Mouse (Mus musculus): ENCODE data around the gene Aurkaip1. TPM values are rescaled to one million over a fixed set of nuclear protein-coding genes. Genes with fewer than 3 reads are reported as not detected.
"Not testable (repeated sequence)": the region's sequence is repeated elsewhere in the genome, so short reads cannot be mapped to it uniquely, and the experiment has no call there.

The Aurkaip1 gene
- total RNA-seq (2021) = 10 to 100 TPM; 79.5 to 82.6 TPM
- long read RNA-seq, experiment 1, transcript Aurkaip1-201 (4 exons, 1,159 nt) = major isoform, 82 of 101 reads
- long read RNA-seq, experiment 1, partial matches to known transcripts = 3 of 101 reads
- long read RNA-seq, experiment 1, other reads (novel, unspliced or antisense) = 11 of 101 reads
- long read RNA-seq, experiment 2, transcript Aurkaip1-201 (4 exons, 1,159 nt) = major isoform, 67 of 85 reads
- long read RNA-seq, experiment 2, partial matches to known transcripts = 1 of 85 reads
- long read RNA-seq, experiment 2, other reads (novel, unspliced or antisense) = 12 of 85 reads

- DNase-seq (ENCODE audit: low spot score) = peak; percentile 96
These were observed at the start of gene Aurkaip1 for GRCm38 (mm10) chr4:155831205-155831766. TSS of gene Aurkaip1 (plus strand) at chr4:155831272.

DNA sequence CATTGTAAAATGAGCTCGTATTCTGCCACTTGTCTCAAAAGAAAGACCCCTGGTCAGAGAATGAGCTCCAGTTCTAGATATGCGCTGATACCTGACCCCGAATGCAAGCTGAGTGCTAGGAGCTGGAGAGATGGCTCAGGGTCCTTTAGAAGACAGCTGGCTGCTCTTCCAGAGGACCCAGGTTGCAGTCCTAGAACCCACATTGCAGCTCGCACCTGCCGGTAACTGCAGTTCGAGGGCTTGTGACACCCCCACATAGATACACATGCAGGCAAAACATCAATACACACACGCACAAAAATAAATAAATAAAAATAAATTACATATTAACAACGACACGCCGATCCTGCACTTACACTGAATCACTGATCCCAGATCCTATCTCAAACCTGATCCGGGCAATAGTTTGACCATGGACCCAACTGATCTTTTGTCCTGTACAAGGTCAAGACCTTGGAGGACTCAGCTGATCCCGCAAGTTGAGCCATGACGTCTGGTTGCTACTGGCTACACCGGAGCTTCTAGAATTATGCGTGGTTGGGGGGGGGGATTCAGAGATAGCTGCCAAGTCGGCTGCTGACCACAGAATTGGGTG is 47.5 kb upstream of the Aurkaip1 start:
- DNase-seq (ENCODE audit: low spot score) = no peak

DNA sequence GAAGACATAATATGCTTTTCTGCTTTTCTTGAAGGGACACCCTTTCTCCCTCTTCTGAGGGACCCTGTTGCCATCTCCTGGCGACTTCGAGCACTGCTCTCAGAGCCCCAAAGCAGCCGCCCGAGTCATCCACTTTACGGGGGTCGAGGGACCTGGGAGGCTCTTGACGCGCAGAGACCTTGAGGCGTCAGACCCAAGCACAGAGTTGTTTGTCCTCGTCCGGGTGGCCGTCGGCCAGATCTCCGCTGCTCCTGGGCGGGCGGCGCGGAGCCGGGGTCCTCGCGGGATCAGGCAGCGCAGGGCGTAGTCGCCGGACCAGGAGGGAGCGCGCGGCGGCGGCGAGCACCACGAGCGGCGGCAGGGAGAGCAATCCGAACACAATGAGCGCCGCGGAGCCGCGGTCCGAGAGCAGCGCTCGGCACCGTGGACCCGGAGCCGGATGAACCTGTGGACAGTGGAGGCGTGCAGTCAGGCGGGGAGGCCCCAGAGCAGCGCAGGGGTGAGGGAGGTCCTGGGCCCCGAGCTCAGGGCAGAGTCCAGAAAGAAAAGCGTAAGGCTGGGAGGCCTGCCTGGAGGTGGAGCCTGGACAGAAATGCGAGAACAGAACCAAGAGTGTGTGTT is 46.9 kb upstream of the Aurkaip1 start:
- peak; percentile 89 for DNase-seq (ENCODE audit: low spot score)

GRCm38 (mm10) chr4:155785246-155785645 is 45.8 kb upstream of the Aurkaip1 start:
- DNase-seq (ENCODE audit: low spot score) = no peak

DNA sequence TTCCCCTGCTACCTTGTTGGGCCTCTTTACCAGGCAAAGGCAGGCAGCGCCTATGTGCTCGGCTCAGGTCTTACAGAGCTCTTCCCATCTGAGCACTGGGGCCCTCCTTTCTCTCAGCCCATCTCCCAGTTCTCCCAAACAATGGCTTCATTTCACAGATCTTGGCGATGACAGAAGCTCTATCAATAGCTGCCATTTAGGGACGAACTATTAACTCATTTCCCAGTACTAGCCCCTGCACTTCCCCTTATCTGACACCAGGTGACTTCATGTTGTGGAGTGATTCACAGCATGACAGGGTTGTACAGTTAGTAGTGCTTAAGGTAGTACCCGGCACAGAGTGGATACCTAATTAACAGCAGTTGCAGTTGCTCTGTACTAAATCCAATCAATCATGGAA is 45.3 kb upstream of the Aurkaip1 start, which contains the start of gene Tmem88b:
Gene Tmem88b (minus strand): TSS at position 56 of the 400 bp plus-strand sequence.
- no peak for DNase-seq (ENCODE audit: low spot score)

DNA sequence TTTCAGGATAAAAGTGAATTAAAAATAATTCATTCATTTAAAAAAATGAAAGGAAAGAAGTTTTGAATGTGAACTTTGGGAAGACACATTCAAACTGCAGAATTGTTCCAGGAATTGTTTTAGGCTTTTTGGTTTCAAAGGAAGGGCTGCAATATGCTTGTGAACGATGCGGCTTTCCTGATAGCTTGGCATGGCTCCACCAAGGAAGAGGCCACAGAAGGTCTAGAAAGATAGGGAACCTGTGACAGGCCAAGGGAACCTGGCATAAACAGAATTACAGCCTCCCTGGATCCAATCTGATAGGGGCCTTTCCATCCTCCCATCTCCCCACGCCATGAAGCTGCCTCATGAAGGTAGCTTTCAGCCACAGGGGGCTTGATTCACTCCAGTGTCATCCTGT is 42.8 kb upstream of the Aurkaip1 start:
- DNase-seq (ENCODE audit: low spot score) = no peak

DNA sequence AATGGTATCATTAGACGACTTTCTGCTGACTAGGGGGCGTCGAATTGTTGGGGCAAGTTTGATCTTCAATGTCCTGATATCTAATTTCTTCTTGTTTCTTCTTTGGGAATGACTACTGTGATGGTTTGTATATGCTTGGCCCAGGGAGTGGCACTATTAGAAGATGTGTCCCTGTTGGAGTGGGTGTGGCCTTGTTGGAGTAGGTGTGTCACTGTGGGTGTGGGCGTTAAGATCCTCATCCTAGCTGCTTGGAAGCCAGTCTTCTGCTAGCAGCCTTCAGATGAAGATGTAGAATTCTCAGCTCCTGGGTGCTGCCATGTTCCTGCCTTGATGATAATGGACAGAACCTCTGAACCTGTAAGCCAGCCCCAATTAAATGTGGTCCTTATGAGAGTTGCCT is 42.2 kb upstream of the Aurkaip1 start:
- not testable (repeated sequence) for DNase-seq (ENCODE audit: low spot score)

GRCm38 (mm10) chr4:155790021-155790489 is 41.0 kb upstream of the Aurkaip1 start, which contains the start of gene Ankrd65:
TSS of gene Ankrd65 (plus strand) at chr4:155790439.
- DNase-seq (ENCODE audit: low spot score) = no peak

DNA sequence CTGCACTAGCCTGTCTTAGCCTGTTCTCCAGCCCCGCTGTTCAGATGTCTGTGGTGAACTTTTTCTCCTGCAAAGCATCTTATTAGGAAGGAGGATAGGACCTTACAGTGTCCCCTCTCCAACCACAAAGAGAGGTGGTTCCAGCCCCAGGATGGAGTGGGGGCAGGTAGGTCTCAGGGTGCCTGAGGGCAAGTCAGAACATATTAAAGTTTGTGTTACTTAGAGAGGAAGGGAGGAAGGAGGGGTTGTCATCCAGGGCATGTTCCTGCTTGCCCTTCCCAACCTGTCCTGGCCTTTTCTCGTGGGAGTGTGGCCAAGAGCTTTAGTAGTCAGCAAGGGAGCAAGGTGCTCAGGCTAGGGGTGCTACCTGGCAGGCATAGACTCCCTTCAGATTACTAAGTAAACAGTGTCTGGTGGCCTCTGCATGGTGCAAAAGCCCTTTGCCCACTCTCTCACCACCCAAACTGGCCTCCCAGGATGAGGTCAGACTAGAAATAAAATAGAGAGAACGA is 40.4 kb upstream of the Aurkaip1 start:
- DNase-seq (ENCODE audit: low spot score) = no peak

DNA sequence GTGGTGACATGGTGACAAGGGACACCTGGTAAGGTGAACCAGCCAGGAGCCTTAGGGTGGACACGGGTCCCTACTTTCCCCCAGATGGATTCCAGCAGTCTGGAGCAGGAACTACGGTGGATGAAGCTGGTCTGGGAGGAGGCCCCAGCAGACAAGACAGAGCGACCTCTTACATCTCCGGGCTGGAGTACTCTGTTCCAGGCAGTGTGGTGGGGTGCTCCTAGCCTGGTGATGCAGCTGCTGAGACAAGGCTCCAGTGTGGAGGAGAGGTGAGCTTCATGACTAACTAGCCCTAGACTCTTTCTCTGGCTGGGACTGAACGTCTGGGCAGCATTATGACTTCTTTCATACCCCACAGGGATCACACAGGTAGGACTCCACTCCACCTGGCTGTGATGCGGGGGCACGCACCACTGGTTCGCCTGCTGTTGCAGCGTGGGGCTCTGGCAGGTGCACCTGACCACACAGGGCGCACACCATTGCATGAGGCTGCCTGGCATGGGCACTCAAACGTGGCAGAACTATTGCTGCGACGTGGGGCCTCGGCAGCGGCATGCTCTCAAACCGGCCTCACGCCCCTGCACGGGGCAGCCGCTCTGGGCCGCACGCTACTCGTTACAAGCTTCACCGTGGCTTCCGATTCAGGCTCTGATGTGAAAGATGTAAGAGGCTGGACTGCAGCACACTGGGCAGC is 39.7 kb upstream of the Aurkaip1 start:
- DNase-seq (ENCODE audit: low spot score) = no peak

- DNase-seq (ENCODE audit: low spot score) = no peak
These were observed 37.3 kb upstream of the Aurkaip1 start for GRCm38 (mm10) chr4:155793730-155794129.

GRCm38 (mm10) chr4:155802075-155802474 is 29.0 kb upstream of the Aurkaip1 start:
- no peak for DNase-seq (ENCODE audit: low spot score)

GRCm38 (mm10) chr4:155802741-155803339 is 28.2 kb upstream of the Aurkaip1 start, which contains the start of gene Mrpl20:
TSS of gene Mrpl20 (plus strand) at chr4:155802878.
- DNase-seq (ENCODE audit: low spot score) = no peak

- DNase-seq (ENCODE audit: low spot score) = peak; percentile 97
These were observed 27.6 kb upstream of the Aurkaip1 start for GRCm38 (mm10) chr4:155803340-155804041.

- no peak for DNase-seq (ENCODE audit: low spot score)
These were observed 23.2 kb upstream of the Aurkaip1 start for GRCm38 (mm10) chr4:155807841-155808240.

DNA sequence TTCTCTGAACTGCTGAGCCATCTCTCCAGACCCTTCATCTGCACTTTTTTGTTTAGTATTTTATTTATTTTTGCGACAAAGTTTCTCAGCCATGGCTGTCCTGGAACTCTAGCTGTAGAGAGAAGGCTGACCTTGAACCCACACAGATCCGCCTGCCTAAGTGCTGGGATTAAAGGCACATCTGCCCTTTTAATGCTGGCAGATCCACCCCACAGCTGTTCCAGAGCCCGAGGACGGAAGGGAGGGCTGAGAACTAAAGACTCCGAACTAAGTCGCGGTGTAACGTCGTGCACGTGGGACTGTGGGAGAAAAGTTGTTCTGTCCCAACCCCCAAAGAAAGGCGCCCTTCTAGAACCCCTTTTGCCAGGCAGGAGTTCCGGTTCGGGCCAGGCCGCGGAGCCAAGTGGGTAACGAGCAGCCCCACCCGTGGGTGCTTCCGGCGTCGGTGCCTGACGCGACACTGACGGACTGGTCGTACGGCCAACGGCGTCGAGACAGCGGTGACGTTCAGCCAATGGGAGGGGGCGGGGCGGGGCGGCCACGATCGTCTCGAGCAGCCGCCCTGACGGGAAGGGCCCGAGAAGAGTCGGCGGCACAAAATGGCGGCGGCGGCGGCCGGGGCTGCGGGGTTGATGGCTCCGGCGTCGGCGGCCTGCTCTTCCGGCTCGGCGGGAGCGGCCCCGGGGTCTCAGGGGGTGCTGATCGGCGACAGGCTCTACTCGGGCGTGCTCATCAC is 19.0 kb upstream of the Aurkaip1 start, which contains the start of gene Ccnl2:
Gene Ccnl2 (plus strand): TSS at position 561 of the 736 bp plus-strand sequence.
- peak; percentile 94 for DNase-seq (ENCODE audit: low spot score)

- DNase-seq (ENCODE audit: low spot score) = no peak
These were observed 18.3 kb upstream of the Aurkaip1 start for GRCm38 (mm10) chr4:155812665-155813181.

DNA sequence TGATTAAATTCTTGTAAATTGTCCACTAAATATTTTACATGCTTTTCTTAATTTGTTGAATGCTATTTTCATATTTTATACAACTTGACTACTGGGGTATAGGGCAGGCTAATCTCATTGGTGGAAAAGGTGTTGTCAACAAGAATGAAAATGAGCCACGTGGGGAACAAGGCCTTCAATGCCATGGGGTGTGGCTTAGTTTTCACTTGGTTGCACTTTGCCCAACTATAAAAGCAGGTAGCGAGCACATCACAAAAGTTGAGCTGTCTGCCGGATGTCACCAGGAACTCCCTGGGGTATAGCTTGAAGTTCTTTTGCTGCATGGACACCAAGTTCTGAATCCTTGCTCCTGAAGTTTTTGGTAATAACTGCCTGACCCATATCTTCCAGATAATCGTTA is 13.5 kb upstream of the Aurkaip1 start:
- DNase-seq (ENCODE audit: low spot score) = no peak

DNA sequence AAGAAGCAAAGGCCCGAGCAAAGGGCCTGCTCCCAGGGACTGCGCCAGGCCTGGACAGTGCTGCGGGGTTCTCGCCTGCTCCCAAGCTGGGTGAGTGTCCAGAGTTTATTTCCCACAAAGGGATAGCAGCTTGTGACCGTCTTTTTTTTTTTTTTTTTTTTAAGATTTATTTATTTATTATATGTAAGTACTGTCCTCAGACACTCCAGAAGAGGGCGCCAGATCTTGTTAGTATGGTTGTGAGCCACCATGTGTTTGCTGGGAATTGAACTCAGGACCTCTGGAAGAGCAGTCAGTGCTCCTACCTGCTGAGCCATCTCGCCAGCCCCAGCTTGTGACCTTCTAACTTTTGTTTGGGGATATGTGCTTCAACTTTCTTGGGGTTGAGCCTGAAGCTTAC is 10.0 kb upstream of the Aurkaip1 start:
- DNase-seq (ENCODE audit: low spot score) = no peak
